Mouse (Mus musculus): ENCODE measurements around the gene Olfr1395. TPM values are rescaled to one million over a fixed set of nuclear protein-coding genes. Genes with fewer than 3 reads are reported as not detected.
"Not testable (repeated sequence)": the region's sequence is repeated elsewhere in the genome, so short reads cannot be mapped to it uniquely, and the experiment has no call there.

Olfr1395 gene
- total RNA-seq, 2 experiments from 2014 or later, result not detected

DNA sequence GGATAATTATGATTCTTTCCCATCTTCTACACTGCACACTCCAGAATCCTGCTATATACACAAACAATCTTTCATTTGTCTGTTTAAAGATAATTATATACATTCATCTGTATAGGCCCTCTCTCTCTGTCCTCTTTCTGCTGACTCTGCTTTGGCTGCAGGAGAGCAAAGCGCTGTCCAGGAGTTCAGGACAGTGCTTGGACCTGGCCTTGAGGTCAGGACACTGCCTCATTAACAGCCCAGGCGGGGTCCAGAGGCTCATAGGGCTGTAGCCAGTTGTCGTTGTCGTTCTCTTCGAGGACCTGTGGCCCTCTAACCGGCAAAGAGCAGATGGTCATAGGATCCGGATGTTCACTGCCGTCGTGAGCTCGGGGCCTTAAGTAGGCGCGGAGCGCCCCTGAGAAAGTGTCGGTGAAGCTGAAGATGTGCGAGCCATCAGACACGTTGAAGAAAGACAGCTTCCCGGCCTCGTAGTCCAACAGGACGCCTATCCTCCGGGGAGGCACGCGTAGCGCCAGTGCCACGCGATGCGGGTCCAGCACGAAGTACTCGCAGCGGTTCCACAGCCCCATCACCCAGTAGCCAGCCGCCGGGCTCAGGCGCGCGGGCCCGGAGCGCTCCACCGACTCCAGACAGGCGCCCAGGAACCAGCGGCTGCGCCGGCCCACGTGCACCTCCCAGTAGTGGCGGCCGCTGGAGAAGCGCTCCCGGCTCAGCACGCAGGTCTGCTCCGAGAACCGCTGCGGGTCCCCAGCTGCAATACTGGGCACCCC lies 27.0 kb downstream of the Olfr1395 start:
- peak; percentile 25; the same call in 1 of the 2 replicates for ATAC-seq (ENCODE audit: poor library complexity, severe bottlenecking)

DNA sequence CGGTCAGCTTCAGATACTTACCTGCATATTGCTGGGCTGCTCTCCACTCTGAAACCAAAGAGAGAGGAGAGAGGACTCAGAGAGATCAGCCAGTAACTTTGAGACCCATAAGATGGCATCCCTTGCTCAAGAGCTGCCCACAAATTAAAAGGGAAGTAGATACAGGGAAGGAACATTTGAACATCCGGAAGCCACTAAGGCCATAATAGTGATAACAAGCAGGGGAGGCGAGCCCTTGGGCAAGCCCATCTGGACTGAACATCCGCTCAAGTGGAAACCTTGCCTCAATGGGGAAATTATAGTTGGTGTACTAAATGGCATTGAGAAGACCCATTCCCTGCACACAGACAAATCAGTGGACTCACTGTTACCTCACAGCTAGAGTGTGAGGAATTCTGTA lies 28.5 kb downstream of the Olfr1395 start:
- peak; percentile 88 for ATAC-seq (ENCODE audit: poor library complexity, severe bottlenecking)

DNA sequence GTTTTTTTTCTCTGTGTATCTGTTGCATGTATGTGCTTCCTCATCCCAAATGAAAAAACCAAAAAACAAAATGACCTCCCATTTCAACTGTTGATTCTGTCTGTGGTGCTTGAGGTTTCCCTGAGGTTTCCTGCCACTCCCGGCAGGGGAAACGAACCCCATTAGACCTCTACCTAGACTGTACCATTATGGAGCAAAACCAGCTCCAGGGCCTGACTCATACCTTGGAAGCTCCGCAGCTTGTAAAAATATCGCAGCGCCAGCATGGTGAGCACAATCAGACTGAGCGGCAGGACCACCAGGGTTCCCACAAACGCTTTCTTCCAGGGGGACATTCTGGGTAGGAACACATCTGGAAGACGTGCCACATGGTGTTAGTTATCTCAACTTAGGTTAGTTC lies 33.3 kb downstream of the Olfr1395 start:
- ATAC-seq (ENCODE audit: poor library complexity, severe bottlenecking), result peak; percentile 33

DNA sequence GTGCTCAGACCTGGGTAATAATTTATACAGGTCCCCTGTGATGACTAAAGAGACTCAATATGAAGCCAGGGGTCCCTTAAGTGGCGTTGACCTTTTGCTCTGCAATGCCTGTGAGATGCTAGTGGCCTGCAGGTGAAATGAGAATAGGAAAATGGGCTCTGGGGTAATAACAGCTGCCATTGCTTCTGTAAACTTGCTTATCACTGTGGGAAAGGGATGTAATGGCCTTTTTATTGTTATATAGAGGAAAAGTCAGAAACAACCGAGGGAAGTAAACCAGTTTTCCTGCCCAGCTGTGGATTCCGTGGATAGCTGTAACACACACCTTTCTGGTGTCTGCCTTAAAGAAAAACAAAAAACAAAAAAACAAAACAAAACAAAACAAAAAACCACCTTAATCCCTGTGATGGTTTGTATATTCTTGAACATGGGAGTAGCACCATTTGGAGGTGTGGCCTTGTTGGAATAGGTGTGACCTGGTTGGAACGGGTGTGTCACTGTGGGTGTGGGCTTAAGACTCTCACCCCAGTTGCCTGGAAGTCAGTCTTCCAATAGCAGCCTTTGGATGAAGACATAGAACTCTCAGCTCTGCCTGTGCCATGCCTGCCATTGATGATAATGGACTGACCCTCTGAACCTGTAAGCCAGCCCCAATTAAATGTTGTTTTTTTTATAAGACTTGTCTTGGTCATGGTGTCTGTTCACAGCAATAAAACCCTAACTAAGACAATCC lies 34.1 kb downstream of the Olfr1395 start:
- not testable (repeated sequence) for ATAC-seq (ENCODE audit: poor library complexity, severe bottlenecking)

DNA sequence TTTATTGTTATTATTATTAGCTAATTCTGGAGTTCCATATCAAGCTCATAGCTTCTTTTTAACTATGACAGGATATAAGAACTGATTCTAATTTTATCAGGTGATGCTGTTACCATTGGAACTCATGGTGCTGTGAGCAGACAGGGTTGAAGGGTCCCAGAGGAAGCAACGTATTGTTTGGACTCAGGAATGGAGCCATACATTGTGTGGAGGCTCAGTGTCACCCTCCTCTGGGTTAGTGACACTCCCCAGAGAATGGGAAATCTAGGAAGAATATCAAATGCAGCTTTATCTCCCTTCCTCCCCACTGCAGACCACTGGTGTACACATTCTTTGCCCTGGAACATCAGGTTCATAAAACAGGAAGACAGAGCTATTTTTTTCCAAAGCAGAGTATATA lies 41.1 kb downstream of the Olfr1395 start:
- ATAC-seq (ENCODE audit: poor library complexity, severe bottlenecking), result no peak

DNA sequence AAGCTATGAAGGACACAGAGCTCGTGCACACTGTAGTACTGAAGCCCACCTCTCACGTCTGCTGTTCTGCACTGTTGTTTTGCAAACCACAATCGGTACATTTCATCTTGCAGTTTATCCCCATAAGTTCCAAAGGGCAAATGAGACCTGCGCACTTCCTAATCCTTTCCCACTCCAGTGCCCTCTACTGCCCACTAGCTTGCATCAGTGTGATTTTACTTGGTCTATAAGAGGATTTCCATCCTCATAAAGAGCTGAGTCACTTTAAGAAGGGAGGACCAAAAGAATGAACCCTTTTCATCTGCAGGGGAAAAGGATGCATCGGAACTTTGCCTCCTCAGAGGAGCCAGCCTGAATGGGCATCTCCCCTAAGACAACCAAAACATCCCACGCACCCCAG lies 44.4 kb downstream of the Olfr1395 start:
- no peak for ATAC-seq (ENCODE audit: poor library complexity, severe bottlenecking)

DNA sequence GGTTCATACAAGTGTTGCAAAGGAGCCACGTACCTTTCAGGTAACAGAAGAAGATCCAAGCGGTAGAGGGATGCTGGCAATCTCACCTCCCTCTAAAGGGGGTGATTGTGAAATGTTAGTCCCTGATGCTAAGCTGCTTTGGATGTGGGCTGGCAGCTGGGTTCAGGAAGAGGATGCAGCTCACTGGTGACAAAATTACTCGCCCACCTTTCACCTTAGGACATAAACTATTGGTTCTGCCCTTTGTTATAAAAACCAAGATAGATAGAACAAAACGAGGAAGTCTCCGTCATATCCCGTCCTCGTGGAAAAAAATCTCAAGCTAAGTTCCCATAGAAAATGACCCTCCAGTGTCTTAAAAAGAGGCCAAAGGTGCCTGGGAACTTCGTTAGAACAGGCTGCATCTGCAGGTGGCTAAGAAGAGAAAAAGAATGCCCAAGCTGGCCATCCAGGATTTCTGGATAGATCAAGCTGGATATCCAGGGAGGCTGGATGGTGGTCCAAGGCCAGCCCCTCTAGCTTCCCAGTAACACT lies 44.9 kb downstream of the Olfr1395 start, which contains the start of gene Btnl9:
Btnl9 (minus strand) TSS at position 205 of the 534 bp plus-strand sequence.
- ATAC-seq (ENCODE audit: poor library complexity, severe bottlenecking), result no peak

DNA sequence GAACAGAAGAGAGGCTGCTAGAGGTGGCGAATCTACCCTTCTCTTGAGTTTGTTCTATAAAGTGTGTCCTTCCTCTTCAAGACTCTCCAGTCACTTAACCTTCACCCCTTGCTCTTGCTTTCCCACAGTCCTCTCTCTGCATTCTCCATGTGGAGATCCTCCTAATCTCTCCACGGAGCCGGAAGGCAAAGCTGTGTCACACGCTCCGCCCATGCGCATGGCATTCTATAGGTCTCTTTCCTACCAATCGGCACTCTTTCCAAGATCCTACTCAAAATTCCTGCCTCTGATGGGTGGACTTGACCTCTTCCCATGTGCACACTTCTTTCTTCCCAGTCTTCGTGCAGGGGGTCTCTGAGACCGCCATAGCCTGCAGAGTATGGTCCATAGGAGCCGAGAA lies 45.6 kb downstream of the Olfr1395 start:
- no peak for ATAC-seq (ENCODE audit: poor library complexity, severe bottlenecking)

DNA sequence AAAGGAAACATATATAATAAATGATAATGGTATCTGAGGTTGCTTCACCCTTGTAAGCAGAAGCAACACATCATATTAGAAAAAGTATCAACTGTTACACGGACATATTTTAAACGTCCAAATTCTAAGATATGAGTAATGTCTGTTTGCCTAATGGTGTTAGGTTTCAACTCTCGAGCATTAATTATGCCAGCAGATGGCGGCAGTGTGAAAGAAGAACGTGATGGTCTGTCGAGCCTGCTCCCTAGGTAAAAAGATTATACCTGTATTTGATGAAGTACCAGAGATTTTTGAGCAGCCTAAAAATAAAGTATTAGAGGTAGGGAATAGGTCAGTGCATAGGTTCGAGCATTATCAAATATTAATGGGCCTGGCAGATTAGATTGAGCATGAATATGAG lies 47.7 kb downstream of the Olfr1395 start:
- peak; percentile 84 for ATAC-seq (ENCODE audit: poor library complexity, severe bottlenecking)

DNA sequence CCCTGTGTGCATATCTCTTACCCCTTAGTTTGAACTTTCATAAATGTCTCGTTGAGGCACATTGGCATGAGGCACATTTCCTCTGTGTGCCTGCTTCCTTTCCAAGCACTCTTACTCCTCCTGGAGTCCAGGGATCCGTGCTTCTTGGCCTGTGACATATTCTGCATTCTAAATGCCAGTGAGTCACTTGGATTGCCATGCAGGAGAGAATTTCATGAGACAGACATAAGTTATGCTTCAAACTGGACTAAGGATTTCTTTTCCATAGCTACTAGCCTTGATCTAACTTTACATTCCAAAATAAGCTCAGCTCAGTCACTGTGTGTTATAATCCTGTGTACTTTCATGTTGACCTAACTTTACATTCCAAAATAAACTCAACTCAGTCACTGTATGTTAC lies 49.0 kb downstream of the Olfr1395 start:
- no peak for ATAC-seq (ENCODE audit: poor library complexity, severe bottlenecking)

DNA sequence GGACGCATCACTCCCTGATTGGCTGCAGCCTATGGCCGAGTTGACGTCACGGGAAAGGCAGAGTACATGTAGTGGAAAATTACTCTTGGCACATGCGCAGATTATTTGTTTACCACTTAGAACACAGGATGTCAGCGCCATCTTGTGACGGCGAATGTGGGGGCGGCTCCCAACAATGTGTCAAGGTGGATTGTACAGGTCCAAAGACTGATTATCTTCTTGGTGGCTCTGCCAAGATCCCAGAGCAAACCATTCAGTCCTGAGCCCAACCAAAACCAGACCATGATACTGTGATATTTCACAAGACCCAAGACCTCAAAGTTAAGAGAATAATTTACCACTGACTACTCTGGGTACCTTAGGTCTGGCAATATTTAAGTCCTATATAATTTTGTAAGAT lies 52.7 kb downstream of the Olfr1395 start:
- not testable (repeated sequence) for ATAC-seq (ENCODE audit: poor library complexity, severe bottlenecking)

DNA sequence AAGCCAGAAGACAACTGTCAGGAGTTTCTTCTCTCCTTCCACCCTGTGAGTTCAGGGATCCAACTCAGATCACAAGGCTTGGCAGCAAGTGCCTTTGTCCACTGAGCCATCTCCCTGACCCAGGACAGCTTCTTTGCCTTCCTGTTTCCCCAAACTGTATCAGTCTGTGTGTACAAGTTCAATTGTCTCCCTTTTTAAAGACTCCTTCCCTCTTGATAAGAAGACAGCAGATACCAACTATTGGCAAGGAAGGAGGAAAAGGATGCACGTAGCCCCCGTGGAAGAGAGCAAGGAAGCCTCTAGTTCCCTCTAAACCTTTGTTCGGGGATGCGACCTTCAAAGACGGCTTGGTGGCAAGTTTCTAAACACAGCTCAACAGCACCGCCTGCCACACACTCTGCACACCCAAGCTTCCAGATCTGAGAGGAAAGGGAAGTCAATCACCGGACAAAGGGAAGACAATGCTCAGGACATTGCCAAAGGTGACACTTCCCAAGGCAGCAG lies 53.8 kb downstream of the Olfr1395 start:
- peak; percentile 57; the same call in 1 of the 2 replicates for ATAC-seq (ENCODE audit: poor library complexity, severe bottlenecking)

Other genes starting within 250 kb of the Olfr1395 start
- gene Gm5431, start 240.1 kb upstream of the Olfr1395 start, total RNA-seq (2015), result 13.1 and 15.9 TPM in 2 replicates
- gene Gm5431, start 240.1 kb upstream of the Olfr1395 start, total RNA-seq (2017), result 12.0 and 15.0 TPM in 2 replicates
- gene Psme2b, start 196.1 kb upstream of the Olfr1395 start, total RNA-seq (2015), result 78.1 and 81.3 TPM in 2 replicates
- 47.3 and 50.2 TPM in 2 replicates for gene Psme2b, start 196.1 kb upstream of the Olfr1395 start, total RNA-seq (2017)
- gene Olfr56, start 163.4 kb upstream of the Olfr1395 start, total RNA-seq (2015), result 0.31 and 0.57 TPM in 2 replicates
- gene Olfr56, start 163.4 kb upstream of the Olfr1395 start, total RNA-seq (2017), result 0.55 and 0.61 TPM in 2 replicates
- gene 9930111J21Rik1, start 162.9 kb upstream of the Olfr1395 start, total RNA-seq (2015), result 81.9 and 87.8 TPM in 2 replicates
- gene 9930111J21Rik1, start 162.9 kb upstream of the Olfr1395 start, total RNA-seq (2017), result 57.0 and 58.4 TPM in 2 replicates
- 0.22 and 0.27 TPM in 2 replicates for gene Gm12185, start 150.0 kb upstream of the Olfr1395 start, total RNA-seq (2015)
- 0.11 and 5.7 TPM in 2 replicates for gene Gm12185, start 150.0 kb upstream of the Olfr1395 start, total RNA-seq (2017)
- 2.0 and 3.2 TPM in 2 replicates for gene Tgtp1, start 148.1 kb upstream of the Olfr1395 start, total RNA-seq (2015)
- 1.5 and 10.8 TPM in 2 replicates for gene Tgtp1, start 148.1 kb upstream of the Olfr1395 start, total RNA-seq (2017)
- 180 and 184 TPM in 2 replicates for gene 9930111J21Rik2, start 91.0 kb upstream of the Olfr1395 start, total RNA-seq (2015)
- gene 9930111J21Rik2, start 91.0 kb upstream of the Olfr1395 start, total RNA-seq (2017), result 161 and 172 TPM in 2 replicates
- 12.4 and 17.6 TPM in 2 replicates for gene Tgtp2, start 78.1 kb upstream of the Olfr1395 start, total RNA-seq (2015)
- 30.2 and 39.3 TPM in 2 replicates for gene Tgtp2, start 78.1 kb upstream of the Olfr1395 start, total RNA-seq (2017)
- 92.4 and 108 TPM in 2 replicates for gene Ifi47, start 65.7 kb upstream of the Olfr1395 start, total RNA-seq (2015)
- gene Ifi47, start 65.7 kb upstream of the Olfr1395 start, total RNA-seq (2017), result 39.4 and 46.3 TPM in 2 replicates
- not detected in 2 replicates for gene Olfr1396, start 27.4 kb upstream of the Olfr1395 start, total RNA-seq (2015)
- not detected in 2 replicates for gene Olfr1396, start 27.4 kb upstream of the Olfr1395 start, total RNA-seq (2017)
- not detected in 2 replicates for gene Olfr1394, start 12.1 kb downstream of the Olfr1395 start, total RNA-seq (2015)
- gene Olfr1394, start 12.1 kb downstream of the Olfr1395 start, total RNA-seq (2017), result not detected in 2 replicates
- gene Btnl9, start 44.9 kb downstream of the Olfr1395 start, total RNA-seq (2015), result 1.6 and 1.7 TPM in 2 replicates
- 2.3 and 4.2 TPM in 2 replicates for gene Btnl9, start 44.9 kb downstream of the Olfr1395 start, total RNA-seq (2017)
- gene Zfp62, start 61.0 kb downstream of the Olfr1395 start, total RNA-seq (2015), result 46.3 and 59.7 TPM in 2 replicates
- gene Zfp62, start 61.0 kb downstream of the Olfr1395 start, total RNA-seq (2017), result 59.0 and 80.3 TPM in 2 replicates
- 33.6 and 36.0 TPM in 2 replicates for gene Mgat1, start 101.9 kb downstream of the Olfr1395 start, total RNA-seq (2015)
- 42.6 and 42.9 TPM in 2 replicates for gene Mgat1, start 101.9 kb downstream of the Olfr1395 start, total RNA-seq (2017)
- gene Olfr1393, start 136.0 kb downstream of the Olfr1395 start, total RNA-seq (2015), result not detected in 2 replicates
- gene Olfr1393, start 136.0 kb downstream of the Olfr1395 start, total RNA-seq (2017), result not detected in 2 replicates
- gene Olfr1392, start 143.0 kb downstream of the Olfr1395 start, total RNA-seq (2015), result 0.84 TPM in 1 of 2 replicates, not detected in the other
- not detected in 2 replicates for gene Olfr1392, start 143.0 kb downstream of the Olfr1395 start, total RNA-seq (2017)
- not detected in 2 replicates for gene Olfr10, start 162.5 kb downstream of the Olfr1395 start, total RNA-seq (2015)
- not detected in 2 replicates for gene Olfr10, start 162.5 kb downstream of the Olfr1395 start, total RNA-seq (2017)
- not detected in 2 replicates for gene Olfr1391, start 180.5 kb downstream of the Olfr1395 start, total RNA-seq (2015)
- gene Olfr1391, start 180.5 kb downstream of the Olfr1395 start, total RNA-seq (2017), result not detected in 2 replicates
- gene Olfr1390, start 192.9 kb downstream of the Olfr1395 start, total RNA-seq (2015), result not detected in 2 replicates
- gene Olfr1390, start 192.9 kb downstream of the Olfr1395 start, total RNA-seq (2017), result not detected in 2 replicates